Mouse (Mus musculus) heart, postnatal 0 days (tissue): ENCODE data around the gene Cttnbp2.

ENCODE experiments used
- CTCF ChIP-seq: IDR thresholded peaks from 2 replicates; pipeline ENCODE4 v1.5.1; 2016; ENCODE audit warnings: antibody characterized with exemption, control low read depth, low read depth
- EP300 ChIP-seq: IDR thresholded peaks from 2 replicates; pipeline ENCODE4 v1.6.1; 2016; ENCODE audit warnings: antibody characterized with exemption, low read depth

DNA sequence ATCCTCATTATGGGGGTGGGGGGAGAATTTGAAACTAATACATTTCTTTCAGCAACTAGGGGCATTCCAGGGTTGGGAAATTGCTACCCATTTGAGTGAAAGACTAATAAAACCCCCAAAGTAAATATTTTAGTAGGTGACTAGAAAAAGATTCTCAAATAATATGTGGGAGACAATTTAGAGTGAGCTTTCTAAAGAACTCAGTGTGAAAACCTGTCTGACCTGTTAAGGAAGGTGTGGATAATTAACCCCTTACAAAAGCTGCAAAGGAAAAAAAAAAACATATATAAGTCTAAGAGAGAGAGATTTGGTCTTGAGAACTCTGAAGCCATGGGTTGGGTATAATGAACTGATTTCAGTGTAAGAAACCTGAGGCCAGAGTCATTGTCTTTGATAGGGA lies 176.3 kb downstream of the Cttnbp2 start:
- TF ChIP-seq CTCF (no peak), EP300 (no peak)
